Mouse (Mus musculus) thymus, adult 2 months (tissue): Measurements from ENCODE around the gene Wdr13.

Source experiments
- CTCF ChIP-seq: fragments of 200-500 bp; IDR thresholded peaks from 2 replicates; pipeline ENCODE4 v1.5.1; 2012; ENCODE audit warnings: mild to moderate bottlenecking, control low read depth, low read length, moderate library complexity, borderline replicate concordance; ENCODE audit not compliant: control insufficient read depth, poor library complexity, insufficient read depth; ENCODE audit errors: extremely low read depth
- POLR2A ChIP-seq: fragments of 200-500 bp; IDR thresholded peaks from 2 replicates; pipeline ENCODE4 v1.6.1; 2012; ENCODE audit warnings: mild to moderate bottlenecking, low read length, control low read depth, moderate library complexity; ENCODE audit not compliant: control insufficient read depth, poor library complexity, insufficient read depth; ENCODE audit errors: extremely low read depth

DNA sequence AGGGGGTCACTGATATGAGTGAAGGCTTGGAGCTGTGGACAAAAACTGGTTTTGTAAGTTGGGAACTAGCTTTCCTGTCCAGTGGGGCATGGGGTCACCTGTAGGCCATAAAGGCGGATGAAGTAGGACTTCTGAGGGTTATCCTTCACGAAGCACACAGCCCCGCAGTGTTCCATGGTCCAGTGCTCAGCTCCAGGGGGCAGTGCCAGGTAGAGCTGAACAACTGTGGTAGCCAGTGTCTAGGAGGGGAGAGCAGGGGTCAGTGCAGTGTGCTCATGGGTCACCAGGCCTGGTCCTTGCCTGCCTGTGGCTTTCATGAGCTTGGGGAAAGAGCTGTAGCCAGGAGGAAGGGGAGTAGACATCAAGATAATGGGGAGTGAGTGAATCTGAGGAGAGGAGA is 42.9 kb downstream of the Wdr13 start:
- no peak for TF ChIP-seq CTCF
- no peak for TF ChIP-seq POLR2A
